Mouse (Mus musculus): ENCODE results near the gene Zbp1.

GRCm38 (mm10) chr2:173249386-173249785 lies 30.7 kb upstream of the Zbp1 start:
- TF ChIP-seq CTCF (IDR thresholded peaks at IDR 0.05) (no peak), POLR2A (IDR thresholded peaks at IDR 0.05; ENCODE audit: insufficient read depth, low read depth, low read length) (no peak)
